Mouse (Mus musculus): ENCODE measurements at regions not wholly inside any gene's neighbourhood (a gene's known extent, or its start where the extent isn't known, plus 50 kb on each side); places are given as distances from the start of the nearest gene placed in this dataset.
A peak's percentile ranks its signal among the peaks of the same experiment; 100 is the strongest.

GRCm38 (mm10) chr1:69470614-69471250 is 216.3 kb downstream of the Ikzf2 start:
- DNase-seq (ENCODE audit: low spot score in 2 of 2): no peak

GRCm38 (mm10) chr1:69469158-69469901 is 217.7 kb downstream of the Ikzf2 start:
- no peak for DNase-seq (ENCODE audit: low spot score in 2 of 2)

- DNase-seq (ENCODE audit: low spot score in 2 of 2): no peak
These were observed 220.3 kb downstream of the Ikzf2 start for GRCm38 (mm10) chr1:69466534-69467275.

- no peak for DNase-seq (ENCODE audit: low spot score in 2 of 2)
These were observed 225.9 kb downstream of the Ikzf2 start for GRCm38 (mm10) chr1:69461191-69461590.

GRCm38 (mm10) chr1:69459899-69460298 is 227.1 kb downstream of the Ikzf2 start:
- no peak for DNase-seq (ENCODE audit: low spot score in 2 of 2)

GRCm38 (mm10) chr1:69457471-69457870 is 229.6 kb downstream of the Ikzf2 start:
- no peak for DNase-seq (ENCODE audit: low spot score in 2 of 2)

GRCm38 (mm10) chr1:69453991-69454390 is 233.1 kb downstream of the Ikzf2 start:
- no peak for DNase-seq (ENCODE audit: low spot score in 2 of 2)

GRCm38 (mm10) chr1:69452910-69453309 is 234.1 kb downstream of the Ikzf2 start:
- no peak for DNase-seq (ENCODE audit: low spot score in 2 of 2)

- DNase-seq (ENCODE audit: low spot score in 2 of 2): no peak
These were observed 236.6 kb downstream of the Ikzf2 start for GRCm38 (mm10) chr1:69450455-69450854.

GRCm38 (mm10) chr1:69447276-69447675 is 239.8 kb downstream of the Ikzf2 start:
- DNase-seq (ENCODE audit: low spot score in 2 of 2): no peak

- DNase-seq (ENCODE audit: low spot score in 2 of 2): no peak
These were observed 242.3 kb downstream of the Ikzf2 start for GRCm38 (mm10) chr1:69444722-69445121.

GRCm38 (mm10) chr1:69443466-69443865 is 243.6 kb downstream of the Ikzf2 start:
- DNase-seq (ENCODE audit: low spot score in 2 of 2): no peak

GRCm38 (mm10) chr1:69440564-69441334 is 246.3 kb downstream of the Ikzf2 start:
- DNase-seq (ENCODE audit: low spot score in 2 of 2): peak in 1 of 2 experiments; percentile 50

GRCm38 (mm10) chr1:69437042-69437441 is 250.0 kb downstream of the Ikzf2 start:
- no peak for DNase-seq (ENCODE audit: low spot score in 2 of 2)

GRCm38 (mm10) chr1:69433655-69434357 is 253.2 kb downstream of the Ikzf2 start:
- peak in 1 of 2 experiments; percentile 9 for DNase-seq (ENCODE audit: low spot score in 2 of 2)

- DNase-seq (ENCODE audit: low spot score in 2 of 2): peak in 1 of 2 experiments; percentile 30
These were observed 256.2 kb downstream of the Ikzf2 start for GRCm38 (mm10) chr1:69430683-69431407.

- DNase-seq (ENCODE audit: low spot score in 2 of 2): no peak
These were observed 257.4 kb downstream of the Ikzf2 start for GRCm38 (mm10) chr1:69429632-69430031.

GRCm38 (mm10) chr1:69397676-69398075 is 289.4 kb downstream of the Ikzf2 start:
- DNase-seq (ENCODE audit: low spot score in 2 of 2): no peak

- no peak for DNase-seq (ENCODE audit: low spot score in 2 of 2)
These were observed 274.5 kb upstream of the Erbb4 start for GRCm38 (mm10) chr1:69382374-69382773.

GRCm38 (mm10) chr1:69379741-69380140 is 271.9 kb upstream of the Erbb4 start:
- no peak for DNase-seq (ENCODE audit: low spot score in 2 of 2)

Data from urinary bladder, postnatal 36 days (tissue).